Mouse (Mus musculus) embryonic stem cell, embryonic (primary cell): ENCODE data around the gene Slc39a11.

Experiments
- CTCF ChIA-PET, 4 experiments: fragments of 300-600 bp in 2 of 4; fragments of 350-600 bp in 2 of 4; sonication (Branson Sonifier 250); formaldehyde crosslinking; loops; one replicate each; lab custom pipeline; 2022; ENCODE audit warnings: inconsistent platforms in 2 of 4; lab: Charles Lee
- POLR2A ChIA-PET, 4 experiments: fragments of 300-600 bp in 2 of 4; fragments of 350-600 bp in 2 of 4; sonication (Branson Sonifier 250); formaldehyde crosslinking; loops; one replicate each; lab custom pipeline; 2022; ENCODE audit warnings: antibody characterized with exemption in 4 of 4, inconsistent platforms in 1 of 4; lab: Charles Lee

Gene Slc39a11

GRCm38 (mm10) chr11:113436299-113436698 is 213.6 kb downstream of the Slc39a11 start:
- POLR2A ChIA-PET = interaction anchor here in 2 of 4 experiments (0.6 to 1.3 kb wide), 3 partner anchors 9 to 14 kb away, joined by 3 to 6 read pairs (median 4); no protein-coding TSS in a partner anchor
- CTCF ChIA-PET = interaction anchor here in 1 of 4 experiments (0.6 kb wide), 1 partner anchor 77 kb away, joined by 3 read pairs; no protein-coding TSS in a partner anchor

GRCm38 (mm10) chr11:113435696-113436095 is 214.2 kb downstream of the Slc39a11 start:
- ChIA-PET CTCF (interaction anchor here in 2 of 4 experiments (0.6 to 1.2 kb wide), 2 partner anchors 13 to 77 kb away, joined by 3 read pairs; no protein-coding TSS in a partner anchor), POLR2A (interaction anchor here in 1 of 4 experiments (0.8 kb wide), 1 partner anchor 9 kb away, joined by 3 read pairs; no protein-coding TSS in a partner anchor)

- ChIA-PET CTCF (interaction anchor here in 1 of 4 experiments (0.6 to 1.2 kb wide), 3 partner anchors 20 to 135 kb away, joined by 3 to 4 read pairs (median 3); no protein-coding TSS in a partner anchor), POLR2A (interaction anchor here in 3 of 4 experiments (0.5 to 1.5 kb wide), 10 partner anchors 13 to 279 kb away, joined by 3 to 6 read pairs (median 3); partner anchors contain the start of gene Sstr2 (in 1 of the 3))
These were observed 218.7 kb downstream of the Slc39a11 start for GRCm38 (mm10) chr11:113431161-113431560.

DNA sequence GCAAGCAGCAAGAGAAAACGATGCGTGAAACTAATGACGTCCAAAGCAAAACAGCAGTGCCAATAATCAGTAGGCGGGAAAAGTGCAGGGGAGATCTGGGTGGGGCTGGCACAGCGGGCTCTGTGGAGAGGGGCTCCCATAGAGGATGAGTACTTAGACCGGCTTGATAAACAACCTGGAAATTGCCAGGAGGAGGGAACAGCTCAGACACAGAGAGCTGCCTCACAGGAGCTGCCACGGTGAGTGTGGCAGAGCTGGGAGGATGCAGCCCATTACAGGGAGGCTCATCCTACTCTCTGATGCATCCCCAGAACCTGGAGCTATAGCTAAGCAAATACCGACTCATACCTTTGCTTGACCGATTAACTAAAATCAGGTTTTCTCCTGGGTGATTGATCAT is 224.0 kb downstream of the Slc39a11 start:
- POLR2A ChIA-PET = interaction anchor here in 2 of 4 experiments (0.7 to 1.3 kb wide), 3 partner anchors 13 to 224 kb away, joined by 3 to 4 read pairs (median 4); partner anchors contain the start of gene Slc39a11 (in 1 of the 2)

DNA sequence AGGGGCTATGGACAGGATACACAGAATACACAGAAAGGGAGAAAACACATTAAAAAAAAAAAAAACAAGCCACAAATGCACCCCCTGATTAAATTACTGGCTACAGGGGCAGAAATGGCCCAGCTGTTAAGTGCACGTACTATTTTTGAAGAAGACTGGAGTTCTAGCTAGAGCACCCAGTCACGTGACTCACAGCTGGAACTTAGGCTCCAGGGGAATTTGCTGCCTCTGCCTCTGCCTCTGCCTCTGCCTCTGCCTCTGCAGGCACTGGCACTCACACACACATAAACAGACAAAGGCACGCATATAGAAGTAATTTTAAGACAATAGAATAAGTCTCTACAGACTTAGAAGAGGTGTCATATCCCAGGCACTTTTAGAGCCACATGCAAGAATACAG is 224.4 kb downstream of the Slc39a11 start:
- ChIA-PET POLR2A (interaction anchor here in 2 of 4 experiments (0.7 to 1.3 kb wide), 3 partner anchors 14 to 225 kb away, joined by 3 to 4 read pairs (median 4); partner anchors contain the start of gene Slc39a11 (in 1 of the 2)), CTCF (interaction anchor here in 2 of 4 experiments (0.9 to 1.4 kb wide), 3 partner anchors 9 to 386 kb away, joined by 3 to 4 read pairs (median 4); no protein-coding TSS in a partner anchor)

More for the DNA sequence above, 224.0 kb downstream of the Slc39a11 start:
- CTCF ChIA-PET = interaction anchor here in 2 of 4 experiments (1.2 kb wide), 2 partner anchors 8 to 33 kb away, joined by 3 to 4 read pairs; no protein-coding TSS in a partner anchor

- CTCF ChIA-PET = interaction anchor here in 1 of 4 experiments (0.9 to 1.4 kb wide), 2 partner anchors 12 to 387 kb away, joined by 3 to 4 read pairs; no protein-coding TSS in a partner anchor
- POLR2A ChIA-PET = interaction anchor here in 1 of 4 experiments (1.3 kb wide), 1 partner anchor 14 kb away, joined by 3 read pairs; no protein-coding TSS in a partner anchor
These were observed 225.1 kb downstream of the Slc39a11 start for GRCm38 (mm10) chr11:113424765-113425164.

- ChIA-PET CTCF (interaction anchor here in 3 of 4 experiments (0.7 to 1.6 kb wide), 4 partner anchors 10 to 247 kb away, joined by 3 to 4 read pairs (median 4); no protein-coding TSS in a partner anchor), POLR2A (interaction anchor here in 2 of 4 experiments (0.7 to 0.8 kb wide), 2 partner anchors 14 to 130 kb away, joined by 6 to 7 read pairs; no protein-coding TSS in a partner anchor)
These were observed 227.3 kb downstream of the Slc39a11 start for GRCm38 (mm10) chr11:113422598-113422997.

DNA sequence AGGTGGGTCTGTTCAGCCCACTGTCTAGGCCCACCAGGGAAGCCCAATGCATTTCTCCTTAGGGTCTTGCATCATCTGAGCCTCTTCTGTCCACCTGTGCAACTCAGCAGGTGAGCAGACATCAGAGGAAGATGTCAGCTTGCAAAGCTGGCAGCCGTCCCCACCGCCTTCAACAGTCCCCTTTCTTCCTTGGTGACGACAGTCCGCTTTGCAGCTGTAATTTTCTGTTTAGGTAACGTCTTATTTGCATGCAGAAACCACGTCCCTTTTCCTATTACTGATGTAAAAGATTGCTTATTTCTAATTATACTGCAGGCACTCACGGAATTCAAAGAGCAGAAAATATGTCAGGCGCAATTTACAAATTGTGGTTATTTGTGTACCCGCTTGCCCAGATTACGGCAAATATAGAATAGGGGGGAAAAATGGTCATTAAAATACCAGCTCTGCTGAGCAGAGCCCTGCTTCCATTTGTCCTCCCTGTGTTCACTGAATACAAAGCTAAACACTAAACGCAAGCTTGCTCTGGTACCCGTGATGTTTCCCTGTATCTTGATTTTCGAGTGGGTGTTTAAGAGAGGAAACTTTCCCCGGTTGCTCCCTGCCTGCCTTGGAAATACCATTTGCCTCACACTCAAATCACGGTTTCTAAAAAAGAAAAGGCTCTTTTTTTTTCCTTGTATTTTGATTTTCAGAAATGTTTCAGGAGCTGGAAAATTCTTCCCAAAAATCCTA is 230.8 kb downstream of the Slc39a11 start:
- POLR2A ChIA-PET = interaction anchor here in 2 of 4 experiments (0.5 to 0.6 kb wide), 2 partner anchors 12 to 179 kb away, joined by 3 read pairs; no protein-coding TSS in a partner anchor
- CTCF ChIA-PET = interaction anchor here in 1 of 4 experiments (1.0 to 1.4 kb wide), 2 partner anchors 32 to 247 kb away, joined by 3 read pairs; no protein-coding TSS in a partner anchor

DNA sequence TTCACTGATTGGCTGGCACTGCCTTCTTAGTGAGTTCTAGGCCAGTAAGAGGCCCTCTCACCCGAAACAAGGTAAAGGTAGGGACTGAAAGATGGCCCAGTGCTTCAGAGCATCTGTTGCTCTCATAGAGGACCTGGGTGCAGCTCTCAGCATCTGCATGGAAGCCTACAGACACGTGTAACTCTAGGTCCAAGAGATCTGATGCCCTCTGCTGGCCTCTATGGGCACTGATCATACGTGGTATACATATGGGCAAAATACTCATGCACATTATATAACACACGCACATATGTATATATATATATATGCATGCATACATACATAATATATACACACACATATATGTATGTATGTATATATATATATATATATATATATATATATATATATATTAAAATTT is 231.9 kb downstream of the Slc39a11 start:
- POLR2A ChIA-PET = interaction anchor here in 1 of 4 experiments (0.6 kb wide), 1 partner anchor 125 kb away, joined by 3 read pairs; no protein-coding TSS in a partner anchor

GRCm38 (mm10) chr11:113412545-113412944 is 237.3 kb downstream of the Slc39a11 start:
- ChIA-PET CTCF (interaction anchor here (0.6 to 3.0 kb wide), 34 partner anchors 8 to 398 kb away, joined by 3 to 17 read pairs (median 4); partner anchors contain the start of gene Sstr2 (in 1 of the 4)), POLR2A (interaction anchor here in 2 of 4 experiments (0.5 to 1.6 kb wide), 5 partner anchors 86 to 387 kb away, joined by 3 to 5 read pairs (median 4); no protein-coding TSS in a partner anchor)

More for the DNA sequence above, 231.9 kb downstream of the Slc39a11 start:
- CTCF ChIA-PET = interaction anchor here in 2 of 4 experiments (0.9 to 2.0 kb wide), 4 partner anchors 33 to 194 kb away, joined by 3 to 4 read pairs (median 3); no protein-coding TSS in a partner anchor

GRCm38 (mm10) chr11:113411798-113412197 is 238.1 kb downstream of the Slc39a11 start:
- CTCF ChIA-PET = interaction anchor here (0.5 to 3.0 kb wide), 40 partner anchors 9 to 399 kb away, joined by 3 to 17 read pairs (median 4); partner anchors contain the start of gene Sstr2 (in 1 of the 4)
- POLR2A ChIA-PET = interaction anchor here in 1 of 4 experiments (0.7 to 1.6 kb wide), 7 partner anchors 85 to 400 kb away, joined by 3 to 5 read pairs (median 3); no protein-coding TSS in a partner anchor

DNA sequence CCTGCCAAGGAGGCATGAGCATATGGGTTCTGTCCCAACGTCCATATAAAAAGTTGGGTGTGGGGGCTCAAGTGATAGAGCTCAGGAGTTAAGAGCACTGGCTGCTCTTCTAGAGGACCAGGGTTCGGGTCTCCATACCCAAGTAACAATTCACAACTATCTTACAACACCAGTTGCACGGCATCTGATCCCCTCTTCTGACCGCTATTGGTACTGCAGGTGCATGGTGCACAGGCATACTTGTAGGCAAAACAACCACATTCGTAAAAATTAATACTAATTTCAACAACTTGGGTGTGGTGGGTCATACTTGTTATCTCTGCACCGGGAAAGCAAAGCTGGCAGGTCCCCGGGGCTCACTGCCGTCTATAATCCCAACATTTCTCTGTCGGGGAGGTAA is 240.8 kb downstream of the Slc39a11 start:
- POLR2A ChIA-PET = no interaction called here
- CTCF ChIA-PET = interaction anchor here in 3 of 4 experiments (0.6 to 1.0 kb wide), 4 partner anchors 9 to 116 kb away, joined by 3 to 5 read pairs (median 4); no protein-coding TSS in a partner anchor

DNA sequence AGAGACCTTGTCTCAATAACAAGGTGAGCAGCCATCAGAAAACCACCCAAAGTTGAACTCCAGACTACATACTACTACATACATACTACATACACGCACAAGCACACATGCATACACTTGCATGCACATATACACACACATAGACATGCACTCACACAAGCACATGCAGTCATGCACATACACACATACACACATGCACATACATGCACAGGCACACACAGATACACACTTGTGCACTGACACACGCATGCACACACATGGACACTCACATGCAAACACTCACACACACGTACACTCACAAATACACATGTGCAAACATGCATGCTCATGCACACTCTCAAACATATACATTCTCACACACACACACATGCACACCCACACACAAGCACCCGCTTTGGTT is 242.4 kb downstream of the Slc39a11 start:
- ChIA-PET POLR2A (no interaction called here), CTCF (no interaction called here)

DNA sequence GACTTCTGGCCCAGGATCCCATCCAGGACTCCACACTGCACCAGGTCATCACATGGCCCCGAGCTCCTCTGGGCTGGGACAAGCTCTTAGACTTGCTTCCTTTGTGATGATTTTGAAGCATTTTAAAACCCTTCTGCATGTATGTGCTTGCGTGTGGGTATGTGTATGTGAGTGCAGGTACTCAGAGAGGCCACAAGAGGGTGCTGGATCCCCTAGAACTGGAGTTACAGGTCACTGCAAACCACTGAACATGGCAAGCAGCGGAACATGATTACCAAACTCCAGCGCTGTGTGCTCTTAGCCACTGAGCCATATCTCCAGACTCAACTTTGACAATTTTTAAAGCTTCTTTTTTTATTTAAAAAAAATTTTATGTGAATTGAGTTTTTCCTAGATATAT is 249.0 kb downstream of the Slc39a11 start:
- ChIA-PET POLR2A (interaction anchor here in 3 of 4 experiments (0.5 to 1.3 kb wide), 7 partner anchors 13 to 351 kb away, joined by 3 to 4 read pairs (median 4); partner anchors contain the start of gene Cdc42ep4 (in 1 of the 3)), CTCF (interaction anchor here in 3 of 4 experiments (0.6 to 3.5 kb wide), 12 partner anchors 11 to 217 kb away, joined by 3 to 12 read pairs (median 4); no protein-coding TSS in a partner anchor)

- ChIA-PET POLR2A (interaction anchor here in 3 of 4 experiments (0.6 to 1.6 kb wide), 8 partner anchors 17 to 307 kb away, joined by 3 to 9 read pairs (median 4); partner anchors contain the start of gene Sstr2 (in 1 of the 3)), CTCF (interaction anchor here (0.6 to 3.5 kb wide), 14 partner anchors 9 to 218 kb away, joined by 3 to 12 read pairs (median 4); no protein-coding TSS in a partner anchor)
These were observed 250.3 kb downstream of the Slc39a11 start for GRCm38 (mm10) chr11:113399601-113400000.

DNA sequence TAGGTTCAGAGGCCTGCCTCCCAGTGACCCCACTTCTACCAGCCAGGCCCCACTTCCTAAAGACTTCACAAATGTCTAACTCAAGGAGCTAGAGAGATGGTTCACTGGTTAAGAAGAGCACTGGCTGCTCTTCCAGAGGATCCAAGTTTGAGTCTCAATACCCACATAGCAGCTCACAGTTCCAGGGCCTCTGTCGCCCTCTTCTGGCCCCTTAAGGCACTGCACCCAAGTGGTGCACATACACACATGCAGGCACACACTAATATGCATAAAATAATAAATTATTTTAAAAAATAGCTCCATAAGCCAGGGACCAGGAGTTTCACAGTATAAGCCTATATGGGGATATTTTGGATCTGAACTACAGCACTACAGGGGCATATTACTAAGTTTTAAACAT is 252.5 kb downstream of the Slc39a11 start:
- POLR2A ChIA-PET = interaction anchor here in 1 of 4 experiments (1.0 to 2.6 kb wide), 3 partner anchors 9 to 14 kb away, joined by 3 to 8 read pairs (median 4); no protein-coding TSS in a partner anchor

More for the DNA sequence above, 252.5 kb downstream of the Slc39a11 start:
- CTCF ChIA-PET = interaction anchor here (0.6 to 2.1 kb wide), 9 partner anchors 8 to 223 kb away, joined by 3 to 9 read pairs (median 4); no protein-coding TSS in a partner anchor
